Mouse (Mus musculus) CD4-positive, CD25-positive, alpha-beta regulatory T cell, adult 4 months (primary cell): ENCODE results near the gene Dyrk3. TPM values are rescaled to one million over a fixed set of nuclear protein-coding genes. Genes with fewer than 3 reads are reported as not detected.
"Not testable (repeated sequence)": the region's sequence is repeated elsewhere in the genome, so short reads cannot be mapped to it uniquely, and the experiment has no call there.

Experiments
- ATAC-seq: one replicate; pipeline ENCODE4 v1.8.0; 2017
- polyA plus RNA-seq, 2 experiments: library from polyadenylated mRNA; unstranded; fragments of 100-300 nt; shearing (Covaris generic); gene quantifications; one replicate each; pipeline ENCODE4 v1.2.1; 2017

The Dyrk3 gene
- polyA plus RNA-seq, 2 experiments from 2014 or later: 0.19 TPM; not detected in 1

DNA sequence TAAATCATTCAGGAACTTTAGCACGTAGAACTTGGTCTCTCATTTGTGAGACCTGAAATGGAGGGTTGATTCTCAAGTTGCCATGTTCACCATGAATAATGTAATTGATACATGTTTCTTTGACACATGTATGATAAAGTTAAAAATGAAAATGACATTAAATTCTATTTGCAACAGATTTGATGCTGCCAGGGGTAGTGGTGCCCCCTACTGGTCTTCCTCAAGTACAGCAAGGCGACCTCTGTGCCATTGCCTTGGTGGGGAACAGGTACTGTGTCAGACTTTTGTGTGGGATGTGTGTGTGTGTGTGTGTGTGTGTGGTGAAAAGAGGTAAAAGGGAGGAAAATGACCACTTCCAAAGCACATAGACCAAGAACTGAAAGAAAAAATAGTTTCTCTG is 17.3 kb upstream of the Dyrk3 start:
- ATAC-seq: peak; percentile 26

DNA sequence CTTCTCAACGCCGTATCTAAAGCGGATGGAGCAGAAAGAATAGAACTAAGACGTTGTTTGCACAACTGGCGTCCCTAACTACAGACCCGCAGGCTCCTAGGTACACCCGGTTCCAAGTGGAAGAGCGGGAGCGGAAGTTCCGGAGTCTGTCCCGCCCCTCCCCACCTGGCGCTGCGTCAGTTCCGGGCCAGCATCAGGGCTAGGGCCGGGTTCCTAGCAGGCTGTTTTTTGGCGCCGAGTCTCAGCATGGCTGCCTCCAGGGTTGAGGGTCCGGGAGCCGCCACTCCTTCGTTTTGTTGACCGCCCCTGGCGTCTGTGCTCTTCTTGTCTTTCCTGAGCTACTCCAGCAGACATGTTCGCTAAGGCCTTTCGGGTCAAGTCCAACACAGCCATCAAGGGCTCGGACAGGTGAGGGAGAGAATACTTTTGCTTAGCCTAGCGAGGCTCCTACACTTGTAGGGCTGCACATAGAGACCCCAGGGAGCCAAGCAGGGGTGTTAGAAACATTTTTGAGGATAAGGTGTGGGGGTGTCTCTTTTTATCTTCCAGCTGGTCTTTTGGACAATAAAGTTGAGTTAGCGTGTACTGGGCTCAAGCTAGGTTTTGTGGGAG is 15.0 kb upstream of the Dyrk3 start, which contains the start of gene Eif2d:
Gene Eif2d (plus strand): TSS at position 164 of the 612 bp plus-strand sequence.
- peak; percentile 100 for ATAC-seq

DNA sequence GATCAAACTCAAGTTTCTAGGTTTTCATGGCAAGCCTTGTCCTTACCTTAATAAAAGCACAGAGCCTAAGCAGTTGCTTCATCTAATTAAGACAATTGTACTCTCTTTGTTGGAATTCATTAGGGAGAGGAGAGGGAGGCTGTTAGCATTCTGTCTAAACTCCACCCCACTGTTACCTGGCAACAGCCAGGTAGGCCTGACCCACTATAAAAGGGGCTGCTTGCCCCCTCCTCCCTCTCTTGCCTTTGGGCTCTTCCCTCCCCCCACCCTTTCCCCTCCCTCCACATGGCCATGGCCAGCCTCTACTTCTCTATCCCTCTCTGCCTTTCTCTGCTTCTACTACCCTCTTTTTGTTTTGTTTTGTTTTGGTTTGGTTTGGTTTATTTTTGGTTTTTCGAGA is 11.4 kb upstream of the Dyrk3 start:
- ATAC-seq: no peak

DNA sequence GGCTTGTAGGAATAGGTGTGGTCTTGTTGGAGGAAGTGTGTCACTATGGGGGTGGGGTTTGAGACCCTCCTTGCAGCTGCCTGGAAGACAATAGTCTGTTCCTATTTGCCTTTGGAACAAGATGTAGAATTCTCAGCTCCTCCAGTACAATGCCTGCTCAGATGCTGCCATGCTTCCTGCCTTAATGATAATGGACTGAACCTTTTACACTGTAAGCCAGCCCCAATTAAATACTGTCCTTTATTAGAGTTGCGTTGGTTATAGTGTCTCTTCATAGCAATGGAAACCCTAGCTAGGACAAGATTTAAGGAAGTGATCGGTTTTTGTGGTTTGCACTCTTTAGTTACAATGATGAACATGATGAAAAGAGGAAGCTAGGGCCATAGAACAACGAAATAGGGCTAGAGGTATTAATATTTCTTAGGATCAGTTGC is 8.1 kb upstream of the Dyrk3 start:
- no peak for ATAC-seq

DNA sequence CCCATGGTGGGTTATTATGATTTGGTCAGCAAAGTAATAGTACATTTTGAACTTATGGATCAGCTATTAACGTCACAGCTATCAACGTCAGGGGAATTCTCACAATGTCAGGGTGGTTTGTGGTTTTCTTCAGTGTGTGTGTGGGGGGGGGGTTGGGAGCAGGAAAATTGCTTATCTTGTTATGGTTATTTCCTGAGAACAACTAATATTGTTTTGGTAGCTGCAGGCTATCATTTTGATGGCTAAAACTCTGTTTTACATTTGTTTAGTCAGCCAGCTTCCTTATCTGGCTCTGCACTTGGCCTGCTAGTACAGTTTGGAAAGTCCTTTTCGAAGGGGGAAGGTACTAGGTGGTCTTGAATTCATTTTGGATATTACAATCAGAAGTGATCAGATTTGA is 7.1 kb upstream of the Dyrk3 start:
- ATAC-seq: not testable (repeated sequence)

DNA sequence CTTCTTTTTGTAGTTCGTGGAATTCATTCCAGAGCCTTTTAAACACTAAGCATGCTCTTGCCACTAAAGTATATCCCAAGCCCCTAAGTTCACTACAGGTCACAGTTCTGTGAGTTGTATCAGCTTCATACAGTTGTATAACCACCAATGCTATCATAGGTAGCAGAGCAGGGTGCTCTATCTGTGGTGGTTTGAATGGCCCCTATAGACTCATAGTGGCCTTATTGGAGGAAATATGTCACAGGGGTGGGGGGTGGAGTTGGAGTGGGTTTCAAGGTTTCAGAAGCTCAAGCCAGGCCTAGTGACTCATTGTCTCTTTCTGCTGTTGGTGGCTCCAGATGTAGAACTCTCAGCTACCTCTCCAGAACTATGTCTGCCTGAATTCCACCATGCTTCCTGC is 4.3 kb upstream of the Dyrk3 start:
- ATAC-seq: no peak

DNA sequence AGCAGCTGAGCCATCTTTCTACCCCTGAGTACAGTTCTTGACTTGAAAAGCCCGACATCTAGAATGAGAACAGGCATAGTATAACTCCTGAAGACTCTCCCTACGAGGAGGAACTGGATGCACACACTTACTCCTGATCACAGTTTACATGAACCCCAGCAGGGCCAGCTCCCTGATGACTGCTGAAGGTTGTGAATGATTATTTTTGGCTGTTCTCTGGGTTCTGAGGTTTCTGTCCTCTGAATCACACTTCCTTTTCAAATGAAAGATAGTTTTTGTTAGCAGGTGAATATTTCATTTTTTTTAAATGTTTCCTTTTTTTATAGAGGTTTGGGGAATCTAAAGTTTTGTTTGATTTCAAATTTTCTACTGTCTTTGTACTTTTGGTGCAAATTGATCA is 3.3 kb upstream of the Dyrk3 start:
- no peak for ATAC-seq

DNA sequence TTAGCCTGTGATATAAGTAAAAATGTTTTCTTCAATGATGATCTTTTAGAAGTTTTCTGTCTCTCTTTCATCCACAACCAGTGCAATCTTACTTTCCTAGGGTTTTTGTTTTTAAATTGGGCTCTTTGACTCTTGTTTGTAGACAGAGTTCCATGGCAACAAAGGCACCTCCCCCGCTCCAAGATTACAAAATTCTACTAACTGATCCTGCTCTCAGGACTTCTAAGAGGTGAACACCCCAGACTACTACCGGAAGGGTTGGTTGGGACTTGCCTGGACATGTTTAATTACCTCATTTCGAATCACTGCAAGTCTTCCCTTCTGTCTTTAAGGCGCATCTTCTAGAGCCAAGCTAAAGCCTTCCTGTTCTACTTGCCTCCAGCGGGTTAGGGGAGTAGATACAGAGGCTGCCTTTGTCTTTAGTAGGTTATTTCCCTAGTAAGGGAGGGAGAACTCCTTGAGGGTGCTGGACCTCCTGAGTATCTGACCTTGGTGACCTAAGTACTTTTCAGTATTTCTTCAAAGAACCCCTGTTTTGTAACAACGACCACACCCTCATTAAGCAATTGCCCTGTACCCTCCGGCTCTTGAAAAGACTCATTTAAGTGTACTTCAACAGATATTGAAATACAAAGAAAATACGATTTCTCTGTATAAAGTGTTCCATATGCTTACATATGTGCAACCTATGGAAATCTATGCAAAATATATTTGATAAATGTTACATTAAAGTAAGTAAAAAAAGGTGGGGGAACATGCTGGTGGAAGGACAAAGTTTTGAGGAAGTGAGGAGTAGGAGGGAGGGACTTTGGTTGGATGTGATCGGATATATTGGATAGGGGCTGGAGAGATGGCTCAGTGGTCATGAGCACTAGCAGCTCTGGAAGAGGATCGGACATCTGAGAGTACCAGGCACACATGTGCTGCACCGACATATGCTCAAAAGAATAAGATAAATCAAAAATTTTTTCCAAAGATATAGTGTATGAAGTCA is 1.3 kb upstream of the Dyrk3 start:
- no peak for ATAC-seq

DNA sequence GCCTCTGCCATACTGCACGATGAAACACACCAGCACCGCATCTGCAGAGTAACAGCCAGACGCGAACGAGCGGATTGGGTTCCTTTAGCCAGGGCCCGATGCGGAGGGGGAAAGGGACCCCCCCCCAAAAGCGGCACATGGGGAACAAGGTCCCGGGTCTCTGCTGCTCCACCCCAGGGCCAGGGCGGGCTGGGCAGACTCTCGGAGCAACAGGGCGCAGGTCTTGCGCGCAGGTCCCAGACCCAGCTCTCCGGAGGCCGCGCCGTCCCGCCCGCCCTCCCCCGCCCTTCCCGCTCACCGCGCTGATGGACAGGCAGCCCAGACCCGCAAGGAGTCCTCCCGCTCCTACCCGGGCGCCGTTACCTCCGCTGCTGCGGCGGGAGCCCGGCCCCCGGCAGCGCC is 422 bp downstream of the Dyrk3 start:
- ATAC-seq: no peak

DNA sequence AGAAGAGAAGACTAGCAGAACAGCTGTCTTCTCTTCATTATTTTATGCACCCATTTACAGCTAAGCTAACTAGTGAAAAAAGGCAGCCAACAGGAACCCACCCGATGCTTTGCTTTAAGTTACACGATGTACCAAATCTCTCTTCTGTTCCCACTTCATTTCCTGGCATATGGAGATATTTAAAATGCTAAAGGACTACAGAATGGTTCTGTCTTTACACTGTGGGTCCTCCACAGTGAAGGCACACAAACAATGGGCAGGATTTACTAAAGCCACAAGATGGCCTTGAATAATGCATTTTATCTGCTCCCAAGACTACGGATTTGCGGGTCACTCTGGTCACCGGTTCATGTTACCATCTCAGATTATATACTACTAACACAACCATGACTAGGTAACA is 1.0 kb downstream of the Dyrk3 start:
- no peak for ATAC-seq

DNA sequence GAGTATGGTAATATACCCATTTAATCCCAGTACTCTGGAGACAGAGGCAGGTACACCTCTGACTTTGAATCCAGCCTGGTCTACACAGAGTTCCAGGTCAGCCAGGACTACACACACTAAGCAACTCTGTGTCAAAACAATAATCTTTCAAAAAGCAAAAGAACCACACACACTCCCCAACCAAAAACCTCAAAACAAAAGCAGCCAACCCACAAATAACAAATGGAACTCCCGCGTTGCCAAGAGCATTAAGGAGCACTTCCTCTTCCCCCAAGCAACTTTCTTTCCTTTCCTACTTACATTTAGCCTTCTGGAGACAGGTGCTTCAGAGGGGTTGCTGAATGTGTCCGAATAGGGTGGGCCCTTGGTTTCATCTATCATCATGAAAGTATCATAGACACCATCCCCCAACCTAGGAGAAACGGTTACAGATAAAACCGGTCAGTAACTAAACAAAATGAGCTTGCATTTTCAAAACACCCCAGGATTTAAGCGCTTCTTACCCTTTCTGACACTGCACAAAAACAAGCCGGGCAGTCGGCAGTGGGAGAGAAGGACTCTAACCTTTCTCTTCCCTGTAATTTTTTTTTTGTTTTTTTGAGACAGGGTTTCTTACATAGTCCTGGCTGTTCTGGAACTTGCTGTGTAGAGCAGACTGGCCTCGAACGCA is 2.0 kb downstream of the Dyrk3 start:
- ATAC-seq: no peak

DNA sequence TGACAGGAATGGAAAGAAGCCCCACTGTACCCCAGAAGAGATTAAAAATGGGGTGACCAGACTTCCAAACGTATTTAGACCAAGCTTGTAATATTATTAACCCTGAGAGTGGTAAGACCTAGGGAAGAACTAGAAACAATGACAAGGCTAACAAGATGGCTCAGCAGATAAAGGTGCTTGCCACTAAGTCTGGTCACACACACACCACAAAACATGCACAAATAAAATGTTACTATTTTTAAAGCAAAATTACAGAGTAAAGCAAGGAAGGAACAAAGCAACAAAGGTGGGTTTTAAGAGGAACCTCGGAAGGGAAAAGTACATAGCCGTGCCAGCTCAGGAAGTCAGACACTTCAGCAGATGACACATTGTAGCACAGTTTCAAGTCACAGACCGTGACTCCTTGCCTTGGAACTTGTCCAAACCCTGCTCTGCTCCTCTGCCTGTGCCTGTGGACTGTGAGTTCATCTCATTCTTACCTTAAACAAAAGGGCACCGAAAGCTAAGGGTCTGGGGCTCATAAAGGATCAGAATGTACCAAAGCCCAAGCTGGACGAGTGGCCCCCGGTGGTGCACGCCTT is 3.1 kb downstream of the Dyrk3 start:
- no peak for ATAC-seq

DNA sequence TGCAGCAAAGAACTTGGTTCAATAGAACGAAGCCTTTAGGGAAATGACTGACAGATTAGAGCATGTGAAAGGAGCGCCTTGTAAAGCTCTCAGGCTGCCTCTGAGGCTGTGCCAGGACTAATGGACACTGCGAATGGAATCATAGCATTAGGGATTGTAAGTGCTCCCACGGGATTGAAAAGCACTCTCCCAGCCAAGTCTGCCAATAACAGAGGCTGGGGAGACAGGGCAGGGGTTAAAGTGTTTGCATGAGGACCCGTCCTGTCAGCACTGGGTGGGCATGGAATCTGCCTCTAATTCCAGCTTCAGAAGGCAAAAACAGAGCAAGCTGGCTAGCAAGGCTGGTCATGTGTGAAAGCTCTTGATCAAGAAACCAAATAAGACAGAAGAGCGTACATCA is 3.9 kb downstream of the Dyrk3 start:
- no peak for ATAC-seq

DNA sequence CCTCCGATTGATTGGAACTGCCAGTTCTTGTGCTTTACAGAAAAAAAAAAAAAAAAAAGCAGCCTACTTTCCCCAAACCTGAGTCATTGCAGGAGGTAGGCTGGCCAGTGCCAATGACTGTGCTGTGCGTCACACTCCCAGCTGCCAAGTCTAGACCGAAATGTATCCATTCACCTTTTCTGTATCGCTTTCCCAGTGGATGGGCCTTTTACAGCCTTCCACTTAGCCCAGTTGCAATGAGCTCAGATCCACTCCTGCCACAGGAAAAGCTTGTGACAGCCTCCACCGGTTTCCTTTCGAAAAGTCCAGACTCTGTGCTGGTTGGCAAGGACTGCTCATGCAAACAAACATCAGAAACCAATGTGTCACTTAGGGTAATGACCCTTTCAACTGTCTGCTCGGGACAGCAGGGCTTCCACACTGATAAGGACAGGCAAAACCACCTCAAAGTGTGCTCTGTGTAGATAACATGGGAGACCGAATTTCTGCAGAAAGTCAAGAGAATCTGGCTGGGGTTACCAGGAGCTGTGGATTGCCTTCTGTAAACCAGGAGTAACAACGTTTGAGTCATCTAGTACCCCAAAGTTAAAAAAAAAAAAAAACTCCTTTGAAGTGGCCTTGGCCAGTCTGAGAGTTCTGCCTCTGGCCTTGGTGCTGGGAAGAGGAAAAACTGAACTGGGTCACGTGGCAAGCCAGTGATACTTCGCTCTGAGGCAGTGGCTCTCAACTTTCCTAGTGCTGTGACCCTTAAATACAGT is 12.0 kb downstream of the Dyrk3 start:
- no peak for ATAC-seq

DNA sequence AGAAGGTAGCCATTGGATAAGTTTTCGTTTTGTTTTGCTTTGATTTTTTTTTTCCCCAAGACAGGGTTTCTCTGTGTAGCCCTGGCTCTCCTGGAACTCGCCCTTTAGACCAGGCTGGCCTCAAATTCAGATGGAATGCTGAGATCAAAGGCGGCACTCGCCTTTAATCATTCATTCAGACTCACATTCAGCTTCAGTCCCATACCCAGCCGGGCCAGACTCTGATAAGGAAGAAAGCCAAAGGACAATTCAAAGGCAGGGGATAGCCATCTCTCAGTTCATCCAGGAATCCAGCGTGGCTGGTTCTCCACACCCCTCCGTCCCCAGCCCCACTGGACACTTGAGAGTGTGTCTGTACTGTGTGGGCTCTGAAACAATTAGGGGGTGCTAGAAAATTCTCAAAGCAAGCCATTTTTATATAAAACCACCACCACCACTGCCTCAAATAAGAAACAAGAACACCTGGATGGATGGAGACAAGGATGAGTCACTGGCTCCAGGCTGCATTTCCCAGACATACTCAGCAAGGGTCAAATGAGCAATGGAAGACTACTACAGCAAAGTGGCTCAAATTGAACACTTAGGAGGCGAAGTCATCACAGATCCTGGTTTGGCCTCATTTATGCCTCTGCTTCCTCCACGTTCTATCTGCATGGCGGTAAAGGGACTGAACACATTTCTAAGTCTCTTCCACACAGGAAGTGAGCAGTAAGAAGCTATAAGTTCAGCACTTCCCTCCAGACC is 14.4 kb downstream of the Dyrk3 start:
- no peak for ATAC-seq

DNA sequence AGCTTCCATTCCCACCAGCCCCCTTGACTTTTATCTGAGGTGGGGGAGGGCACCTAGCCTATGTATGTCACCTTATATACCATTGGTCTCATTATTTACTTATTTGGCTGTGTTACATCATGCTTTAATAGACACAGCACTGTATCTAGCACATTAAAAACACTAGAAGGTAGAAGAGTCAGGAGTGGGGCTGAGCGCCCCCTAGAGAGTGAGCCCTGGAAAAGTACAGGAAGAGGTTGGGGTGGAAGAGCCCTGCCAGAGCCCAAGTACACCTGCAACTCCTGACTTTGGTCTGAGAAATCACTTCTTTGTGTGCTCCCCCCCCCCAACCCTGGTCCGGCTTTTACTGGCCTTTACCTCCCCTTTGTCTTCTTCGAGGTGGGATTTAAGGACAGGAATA is 16.2 kb downstream of the Dyrk3 start:
- peak; percentile 43 for ATAC-seq

DNA sequence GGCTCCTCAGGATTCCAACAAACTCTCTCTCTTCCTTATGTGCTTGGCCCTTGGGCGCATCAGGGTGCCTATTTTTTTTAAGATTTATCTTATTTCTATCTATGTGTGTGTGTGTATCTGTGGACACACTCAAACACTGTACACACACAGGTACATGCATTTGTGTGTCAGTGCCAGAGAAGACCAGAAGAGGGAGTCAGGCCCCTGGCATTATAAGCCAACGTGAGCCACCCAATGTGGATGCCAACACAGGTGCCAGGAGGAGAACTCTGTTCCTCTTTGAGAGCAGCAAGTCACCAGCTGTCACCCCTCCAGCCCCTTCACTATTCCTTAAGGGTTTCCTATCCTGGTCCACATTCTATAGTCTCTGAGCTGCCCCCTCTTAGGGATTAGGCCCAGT is 19.1 kb downstream of the Dyrk3 start:
- ATAC-seq: peak; percentile 58

DNA sequence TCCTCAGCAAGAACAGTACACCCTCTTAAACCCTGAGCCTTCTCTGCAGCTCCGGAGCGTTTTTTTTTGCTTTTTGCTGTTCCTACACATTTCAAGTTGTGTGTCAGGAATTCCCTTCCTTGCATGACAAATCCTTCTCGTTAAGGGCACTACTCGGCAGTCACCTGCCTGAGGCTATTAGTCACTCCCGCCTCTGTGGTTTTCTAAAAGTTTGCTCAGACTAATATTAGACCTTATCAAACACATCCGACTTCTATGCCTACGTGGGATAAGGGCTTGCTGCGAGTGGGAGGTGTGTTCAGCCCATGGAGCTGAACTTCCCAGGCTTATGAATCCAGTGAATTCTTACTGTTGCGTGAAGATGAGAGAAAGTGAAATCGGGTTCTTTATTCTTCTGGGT is 19.6 kb downstream of the Dyrk3 start:
- no peak for ATAC-seq

DNA sequence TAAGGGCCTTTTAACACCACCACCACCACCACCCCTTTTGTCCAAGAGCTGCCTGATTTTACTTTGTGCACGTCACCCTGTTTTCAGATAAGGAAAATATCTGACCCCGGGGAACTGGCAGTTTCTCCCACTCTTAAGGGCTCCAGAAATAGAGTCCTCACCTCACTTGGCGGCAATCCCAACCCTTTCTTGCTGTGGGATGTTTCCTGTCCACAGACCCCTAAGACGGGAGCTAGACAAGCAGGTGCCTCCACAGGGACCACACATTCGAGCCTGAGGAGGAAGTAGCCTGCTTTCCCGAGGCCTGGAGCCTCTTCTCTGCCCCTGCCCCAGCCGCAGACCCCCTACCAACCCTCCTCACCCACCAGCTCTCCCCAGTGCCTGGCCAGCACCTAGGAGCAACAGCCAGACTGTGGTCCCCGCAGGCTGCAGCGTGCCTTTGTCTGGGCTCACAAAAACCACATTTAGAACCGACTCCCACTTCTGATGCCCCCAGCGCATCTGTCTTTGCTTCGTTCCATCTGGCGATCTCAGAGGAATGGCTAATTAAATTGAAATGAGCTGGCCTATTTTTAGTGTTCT is 21.6 kb downstream of the Dyrk3 start:
- no peak for ATAC-seq

DNA sequence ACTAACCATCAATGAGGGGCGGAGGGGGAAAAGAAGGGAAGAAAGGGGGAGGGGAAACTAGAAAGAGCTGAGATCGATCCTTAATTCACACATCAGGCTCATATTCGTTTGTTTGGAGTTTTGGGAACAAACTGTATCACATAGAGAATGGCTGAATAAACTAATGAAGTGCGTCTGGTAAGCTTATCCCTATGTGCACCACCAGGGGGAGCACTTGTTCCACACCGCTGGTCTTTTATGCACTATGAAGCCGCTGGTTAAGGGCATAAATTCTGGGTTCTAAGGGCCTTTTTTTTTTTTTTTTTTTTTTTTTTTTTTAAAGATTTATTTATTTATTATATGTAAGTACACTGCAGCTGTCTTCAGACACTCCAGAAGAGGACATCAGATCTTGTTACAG is 22.2 kb downstream of the Dyrk3 start:
- peak; percentile 84 for ATAC-seq

DNA sequence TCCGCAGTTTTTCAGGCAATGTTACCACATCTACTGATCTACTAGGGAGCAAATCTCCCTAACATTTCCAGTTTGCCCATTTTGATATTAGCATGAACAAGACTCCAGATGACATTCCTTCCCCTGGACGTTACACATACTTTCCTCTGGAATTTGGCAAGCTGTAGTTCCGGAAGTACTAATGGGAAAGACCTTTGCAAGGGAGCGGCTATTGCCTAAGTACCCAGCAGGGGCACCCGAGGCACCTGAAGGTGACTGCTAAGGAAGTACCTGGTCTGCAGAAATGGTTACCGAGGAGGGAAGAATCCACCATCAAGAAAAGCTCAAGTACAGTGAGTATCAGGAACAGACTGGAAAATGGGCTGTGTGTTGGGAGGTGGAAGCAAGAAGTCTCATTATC is 25.6 kb downstream of the Dyrk3 start:
- ATAC-seq: no peak
